Mouse (Mus musculus): ENCODE data around the gene Ngfr. TPM values are rescaled to one million over a fixed set of nuclear protein-coding genes. Genes with fewer than 3 reads are reported as not detected.

Gene Ngfr
- polyA plus RNA-seq, 1 experiment from 2014 or later: 2.7 TPM

- no peak overlapping the region for H3K4me3 ChIP-seq (replicated peaks)
- no peaks in the 10 kb centered on the region for H3K4me1 ChIP-seq (replicated peaks)
- no peak overlapping the region for H3K9ac ChIP-seq
- H3K36me3 ChIP-seq (replicated peaks): no peaks in the 10 kb centered on the region
- no peak overlapping the region for H3K4me2 ChIP-seq
- no peaks in the 10 kb centered on the region for H3K9me3 ChIP-seq (replicated peaks)
- H3K27me3 ChIP-seq: peaks cover 94% of the 10 kb centered on the region
- 7% methylated on average over 6 of the region's 6 CpGs for WGBS (ENCODE audit: insufficient replicate concordance)
- ATAC-seq (ENCODE audit: insufficient read depth): no peak
- no peak overlapping the region for H3K27ac ChIP-seq (replicated peaks)
These were observed 8.1 kb downstream of the Ngfr start for GRCm38 (mm10) chr11:95579455-95579854.

- ATAC-seq (ENCODE audit: insufficient read depth): no peak
- H3K9ac ChIP-seq: no peak overlapping the region
- 14% methylated on average over 39 of the region's 39 CpGs for WGBS (ENCODE audit: insufficient replicate concordance)
These were observed 9.6 kb downstream of the Ngfr start for GRCm38 (mm10) chr11:95577776-95578446.

GRCm38 (mm10) chr11:95576299-95576698, 11.2 kb downstream of the Ngfr start:
- Histone ChIP-seq H3K27me3 (peaks cover 73% of the 10 kb centered on the region), H3K27ac (replicated peaks) (no peak overlapping the region), H3K4me2 (no peak overlapping the region), H3K4me3 (replicated peaks) (no peak overlapping the region), H3K9ac (no peak overlapping the region), H3K4me1 (replicated peaks) (no peaks in the 10 kb centered on the region), H3K36me3 (replicated peaks) (no peaks in the 10 kb centered on the region), H3K9me3 (replicated peaks) (no peaks in the 10 kb centered on the region)
- WGBS (ENCODE audit: insufficient replicate concordance): 36% methylated on average over 8 of the region's 8 CpGs
- ATAC-seq (ENCODE audit: insufficient read depth): no peak

More at GRCm38 (mm10) chr11:95577776-95578446, 9.6 kb downstream of the Ngfr start:
- no peaks in the 10 kb centered on the region for H3K9me3 ChIP-seq (replicated peaks)
- H3K27me3 ChIP-seq: peaks cover 78% of the 10 kb centered on the region
- H3K4me2 ChIP-seq: no peak overlapping the region
- no peak overlapping the region for H3K27ac ChIP-seq (replicated peaks)
- H3K4me3 ChIP-seq (replicated peaks): no peak overlapping the region
- no peaks in the 10 kb centered on the region for H3K36me3 ChIP-seq (replicated peaks)
- no peaks in the 10 kb centered on the region for H3K4me1 ChIP-seq (replicated peaks)

- WGBS (ENCODE audit: insufficient replicate concordance): 40% methylated on average over 13 of the region's 13 CpGs
- H3K27me3 ChIP-seq: peaks cover 73% of the 10 kb centered on the region
- H3K27ac ChIP-seq (replicated peaks): no peak overlapping the region
- no peak for ATAC-seq (ENCODE audit: insufficient read depth)
- no peak overlapping the region for H3K4me3 ChIP-seq (replicated peaks)
- H3K9me3 ChIP-seq (replicated peaks): no peaks in the 10 kb centered on the region
- no peak overlapping the region for H3K9ac ChIP-seq
- no peak overlapping the region for H3K4me2 ChIP-seq
- no peaks in the 10 kb centered on the region for H3K36me3 ChIP-seq (replicated peaks)
- no peaks in the 10 kb centered on the region for H3K4me1 ChIP-seq (replicated peaks)
These were observed 11.7 kb downstream of the Ngfr start for GRCm38 (mm10) chr11:95575791-95576190.

GRCm38 (mm10) chr11:95574786-95575334, 12.7 kb downstream of the Ngfr start:
- no peak for ATAC-seq (ENCODE audit: insufficient read depth)
- H3K27ac ChIP-seq (replicated peaks): no peak overlapping the region
- H3K4me3 ChIP-seq (replicated peaks): no peak overlapping the region
- no peak overlapping the region for H3K4me2 ChIP-seq
- no peaks in the 10 kb centered on the region for H3K4me1 ChIP-seq (replicated peaks)
- WGBS (ENCODE audit: insufficient replicate concordance): 71% methylated on average over 6 of the region's 6 CpGs
- no peaks in the 10 kb centered on the region for H3K36me3 ChIP-seq (replicated peaks)
- H3K27me3 ChIP-seq: peaks cover 71% of the 10 kb centered on the region
- H3K9me3 ChIP-seq (replicated peaks): no peaks in the 10 kb centered on the region
- H3K9ac ChIP-seq: no peak overlapping the region

GRCm38 (mm10) chr11:95572227-95572626, 15.3 kb downstream of the Ngfr start:
- Histone ChIP-seq H3K27me3 (peaks cover 44% of the 10 kb centered on the region), H3K4me3 (replicated peaks) (no peak overlapping the region), H3K4me1 (replicated peaks) (no peaks in the 10 kb centered on the region)

GRCm38 (mm10) chr11:95571755-95572154, 15.8 kb downstream of the Ngfr start:
- Histone ChIP-seq H3K4me3 (replicated peaks) (no peak overlapping the region), H3K27me3 (peaks cover 40% of the 10 kb centered on the region), H3K9me3 (replicated peaks) (no peaks in the 10 kb centered on the region), H3K4me1 (replicated peaks) (no peaks in the 10 kb centered on the region), H3K4me2 (no peak overlapping the region), H3K36me3 (replicated peaks) (no peaks in the 10 kb centered on the region), H3K9ac (no peak overlapping the region), H3K27ac (replicated peaks) (no peak overlapping the region)
- WGBS (ENCODE audit: insufficient replicate concordance): 30% methylated on average over 9 of the region's 9 CpGs
- ATAC-seq (ENCODE audit: insufficient read depth): no peak

More at GRCm38 (mm10) chr11:95572227-95572626, 15.3 kb downstream of the Ngfr start:
- no peak overlapping the region for H3K27ac ChIP-seq (replicated peaks)
- no peak for ATAC-seq (ENCODE audit: insufficient read depth)
- no peak overlapping the region for H3K9ac ChIP-seq
- H3K9me3 ChIP-seq (replicated peaks): no peaks in the 10 kb centered on the region
- H3K36me3 ChIP-seq (replicated peaks): no peaks in the 10 kb centered on the region
- 53% methylated on average over 3 of the region's 3 CpGs for WGBS (ENCODE audit: insufficient replicate concordance)
- no peak overlapping the region for H3K4me2 ChIP-seq

- H3K4me2 ChIP-seq: no peak overlapping the region
- H3K4me3 ChIP-seq (replicated peaks): no peak overlapping the region
- no peaks in the 10 kb centered on the region for H3K4me1 ChIP-seq (replicated peaks)
- no peaks in the 10 kb centered on the region for H3K9me3 ChIP-seq (replicated peaks)
- no peak overlapping the region for H3K27ac ChIP-seq (replicated peaks)
- no peaks in the 10 kb centered on the region for H3K36me3 ChIP-seq (replicated peaks)
- no peak for ATAC-seq (ENCODE audit: insufficient read depth)
- no peak overlapping the region for H3K9ac ChIP-seq
- WGBS (ENCODE audit: insufficient replicate concordance): 44% methylated on average over 25 of the region's 25 CpGs
- peaks cover 32% of the 10 kb centered on the region for H3K27me3 ChIP-seq
These were observed 16.5 kb downstream of the Ngfr start for GRCm38 (mm10) chr11:95570827-95571619.

GRCm38 (mm10) chr11:95569908-95570307, 17.6 kb downstream of the Ngfr start:
- no peak overlapping the region for H3K4me2 ChIP-seq
- no peak for ATAC-seq (ENCODE audit: insufficient read depth)
- no peaks in the 10 kb centered on the region for H3K36me3 ChIP-seq (replicated peaks)
- no peak overlapping the region for H3K4me3 ChIP-seq (replicated peaks)
- H3K27me3 ChIP-seq: peaks cover 23% of the 10 kb centered on the region
- H3K27ac ChIP-seq (replicated peaks): no peak overlapping the region
- no peaks in the 10 kb centered on the region for H3K9me3 ChIP-seq (replicated peaks)
- no peaks in the 10 kb centered on the region for H3K4me1 ChIP-seq (replicated peaks)
- 53% methylated on average over 6 of the region's 6 CpGs for WGBS (ENCODE audit: insufficient replicate concordance)
- no peak overlapping the region for H3K9ac ChIP-seq

GRCm38 (mm10) chr11:95567936-95568715, 19.4 kb downstream of the Ngfr start:
- no peak overlapping the region for H3K4me3 ChIP-seq (replicated peaks)
- no peaks in the 10 kb centered on the region for H3K4me1 ChIP-seq (replicated peaks)
- no peaks in the 10 kb centered on the region for H3K36me3 ChIP-seq (replicated peaks)
- ATAC-seq (ENCODE audit: insufficient read depth): no peak
- no peaks in the 10 kb centered on the region for H3K9me3 ChIP-seq (replicated peaks)
- peaks cover 23% of the 10 kb centered on the region for H3K27me3 ChIP-seq
- no peak overlapping the region for H3K4me2 ChIP-seq
- H3K27ac ChIP-seq (replicated peaks): no peak overlapping the region
- WGBS (ENCODE audit: insufficient replicate concordance): 50% methylated on average over 8 of the region's 8 CpGs
- H3K9ac ChIP-seq: no peak overlapping the region

- Histone ChIP-seq H3K27me3 (peaks cover 23% of the 10 kb centered on the region), H3K4me1 (replicated peaks) (no peaks in the 10 kb centered on the region), H3K36me3 (replicated peaks) (no peaks in the 10 kb centered on the region), H3K9me3 (replicated peaks) (no peaks in the 10 kb centered on the region), H3K27ac (replicated peaks) (no peak overlapping the region), H3K4me2 (no peak overlapping the region), H3K9ac (no peak overlapping the region), H3K4me3 (replicated peaks) (no peak overlapping the region)
- ATAC-seq (ENCODE audit: insufficient read depth): no peak
- 63% methylated on average over 6 of the region's 6 CpGs for WGBS (ENCODE audit: insufficient replicate concordance)
These were observed 20.2 kb downstream of the Ngfr start for GRCm38 (mm10) chr11:95567366-95567765.
